Mouse (Mus musculus) spleen, postnatal 14 days (tissue): ENCODE results near the gene Acad12.

Experiments used
- DNase-seq, 2 experiments: peaks; one replicate each; pipeline ENCODE4 v3.0.0; 2021 to 2022; ENCODE audit warnings: low spot score in 2 of 2

Acad12 gene

GRCm38 (mm10) chr5:121585005-121585404, 33.7 kb downstream of the Acad12 start:
- no peak for DNase-seq

GRCm38 (mm10) chr5:121583765-121584501, 34.8 kb downstream of the Acad12 start:
- peak; percentile 51 to 66 for DNase-seq

GRCm38 (mm10) chr5:121581945-121582344, 36.8 kb downstream of the Acad12 start:
- no peak for DNase-seq

GRCm38 (mm10) chr5:121576927-121577488, 41.7 kb downstream of the Acad12 start:
- no peak for DNase-seq

- DNase-seq = no peak
Observed at GRCm38 (mm10) chr5:121575867-121576266, 42.9 kb downstream of the Acad12 start.

GRCm38 (mm10) chr5:121574145-121574544, 44.6 kb downstream of the Acad12 start:
- no peak for DNase-seq

- DNase-seq = no peak
Observed at GRCm38 (mm10) chr5:121570787-121571186, 48.0 kb downstream of the Acad12 start.

GRCm38 (mm10) chr5:121569881-121570420, 48.8 kb downstream of the Acad12 start:
- no peak for DNase-seq

GRCm38 (mm10) chr5:121566035-121566681, 52.6 kb downstream of the Acad12 start:
- no peak for DNase-seq

GRCm38 (mm10) chr5:121564468-121564895, 54.3 kb downstream of the Acad12 start:
- peak; percentile 81 to 91 for DNase-seq

GRCm38 (mm10) chr5:121562436-121562835, 56.3 kb downstream of the Acad12 start:
- DNase-seq = no peak

GRCm38 (mm10) chr5:121549196-121549595, 69.5 kb downstream of the Acad12 start:
- no peak for DNase-seq

- no peak for DNase-seq
Observed at GRCm38 (mm10) chr5:121547084-121547483, 71.7 kb downstream of the Acad12 start.
